Mouse (Mus musculus): ENCODE results near the gene Slfn5.

DNA sequence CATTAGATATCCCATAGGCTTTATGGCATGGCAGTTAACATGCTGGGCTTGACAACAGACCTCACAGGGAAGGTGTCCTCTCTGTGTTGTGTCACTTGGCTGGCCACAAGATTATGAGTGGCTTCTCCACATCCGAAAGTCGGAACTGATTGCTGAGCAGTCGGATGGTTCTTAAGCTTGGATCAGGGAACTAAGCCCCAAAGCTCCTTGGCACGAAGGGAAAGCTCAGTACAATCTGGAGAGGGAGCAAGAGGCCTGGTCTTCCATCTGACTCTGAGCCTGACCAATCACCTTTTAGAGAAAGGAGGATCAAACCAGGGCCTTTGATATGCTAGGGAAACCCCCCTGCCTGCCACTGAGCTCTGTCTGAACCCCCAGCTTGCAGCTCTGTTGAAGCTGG is 29.5 kb upstream of the Slfn5 start:
- TF ChIP-seq POLR2A (IDR thresholded peaks at IDR 0.05; ENCODE audit: low read depth, low read length) (no peak), USF1 (IDR thresholded peaks at IDR 0.05; ENCODE audit: low read depth, low read length) (no peak), CTCF (conservative IDR thresholded peaks at IDR 0.05 in 1 of 2, IDR thresholded peaks at IDR 0.05 in 1 of 2; ENCODE audit: low read depth in 2 of 2, low read length in 2 of 2) (no peak), HCFC1 (IDR thresholded peaks at IDR 0.05; ENCODE audit: low read depth, low read length) (no peak), E2F4 (IDR thresholded peaks at IDR 0.05; ENCODE audit: insufficient replicate concordance, low read depth, low read length) (no peak)
